Mouse (Mus musculus) cerebellum, postnatal 4 days (tissue): ENCODE data around the gene Cd101.

Source experiments
- DNase-seq, 2 experiments: peaks; one replicate each; pipeline ENCODE4 v3.0.0; 2022; ENCODE audit warnings: low spot score in 2 of 2, mixed read lengths in 1 of 2

Cd101 gene

GRCm38 (mm10) chr3:101003575-101004356 is 25.6 kb downstream of the Cd101 start:
- DNase-seq, result no peak

GRCm38 (mm10) chr3:100999732-101000131 is 29.6 kb downstream of the Cd101 start:
- no peak for DNase-seq

GRCm38 (mm10) chr3:100998904-100999340 is 30.4 kb downstream of the Cd101 start:
- DNase-seq, result peak; percentile 49 to 74

GRCm38 (mm10) chr3:100997785-100998570 is 31.4 kb downstream of the Cd101 start:
- DNase-seq, result no peak

GRCm38 (mm10) chr3:100994252-100994651 is 35.1 kb downstream of the Cd101 start:
- no peak for DNase-seq

- DNase-seq, result no peak
Observed at GRCm38 (mm10) chr3:100993718-100994117, 35.6 kb downstream of the Cd101 start.

- no peak for DNase-seq
Observed at GRCm38 (mm10) chr3:100993158-100993557, 36.2 kb downstream of the Cd101 start.

- no peak for DNase-seq
Observed at GRCm38 (mm10) chr3:100990231-100990630, 39.1 kb downstream of the Cd101 start.

- peak in 1 of 2 experiments; percentile 24 for DNase-seq
Observed at GRCm38 (mm10) chr3:100989417-100989816, 39.9 kb downstream of the Cd101 start.

- no peak for DNase-seq
Observed at GRCm38 (mm10) chr3:100979290-100979689, 50.1 kb downstream of the Cd101 start.

GRCm38 (mm10) chr3:100973906-100974305 is 55.5 kb downstream of the Cd101 start:
- no peak for DNase-seq

GRCm38 (mm10) chr3:100969176-100969917 is 60.0 kb downstream of the Cd101 start, which contains the start of gene Ttf2:
TSS of gene Ttf2 (minus strand) at chr3:100969663.
- DNase-seq, result peak; percentile 87 to 94

- peak; percentile 37 to 64 for DNase-seq
Observed at GRCm38 (mm10) chr3:100963849-100964542, 65.4 kb downstream of the Cd101 start.

- no peak for DNase-seq
Observed at GRCm38 (mm10) chr3:100961501-100961900, 67.9 kb downstream of the Cd101 start.

GRCm38 (mm10) chr3:100961007-100961406 is 68.3 kb downstream of the Cd101 start:
- DNase-seq, result no peak

GRCm38 (mm10) chr3:100954616-100955015 is 74.7 kb downstream of the Cd101 start:
- DNase-seq, result no peak

GRCm38 (mm10) chr3:100951531-100951930 is 77.8 kb downstream of the Cd101 start:
- no peak for DNase-seq

- no peak for DNase-seq
Observed at GRCm38 (mm10) chr3:100947286-100947685, 82.1 kb downstream of the Cd101 start.
